Comparison of ENCODE assay signal across 12 mouse cellular contexts in the genomic region with DNA sequence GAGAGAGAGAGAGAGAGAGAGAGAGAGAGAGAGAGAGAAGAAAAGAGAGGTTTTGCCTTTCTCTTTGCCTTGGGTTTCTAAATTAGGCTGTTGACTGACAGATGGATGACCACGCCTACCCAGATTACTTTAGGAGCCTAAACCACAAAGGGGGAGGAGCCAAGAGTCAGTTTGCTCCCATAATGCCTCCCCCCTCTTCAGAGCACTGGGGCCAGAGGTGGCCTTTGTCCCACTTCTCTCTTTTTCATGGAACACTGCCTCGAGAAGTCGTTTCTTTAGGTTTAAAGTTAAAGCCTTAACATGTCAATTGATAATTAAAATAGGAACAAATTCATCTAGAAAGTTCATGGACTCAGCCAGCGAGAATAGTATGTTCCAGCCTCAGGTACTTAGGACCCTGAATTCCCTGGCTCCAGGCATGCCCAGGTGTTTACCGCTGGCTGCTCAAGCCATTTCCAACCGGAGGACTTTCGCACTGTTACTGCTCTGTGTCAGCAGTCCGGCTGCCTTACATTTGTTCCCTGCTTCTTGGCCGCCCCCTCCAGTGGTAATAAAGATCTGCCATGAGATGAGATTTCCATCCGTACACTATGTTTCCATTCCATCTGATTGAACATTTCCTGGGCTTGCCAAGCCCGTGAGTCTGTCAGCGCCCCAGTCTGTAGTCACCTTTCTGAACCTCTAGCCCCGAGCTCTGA. TPM values are rescaled to one million over a fixed set of nuclear protein-coding genes. Genes with fewer than 3 reads are reported as not detected.
DNase-seq lines count a peak whose midpoint lies in the region; ATAC-seq and TF ChIP-seq lines count a peak whose summit lies in the region.
"Had no signal": no experiment of that assay in that cellular context is flagged by ENCODE, and none has a peak within 500 bp of the region (broad histone marks: within the 10 kb centered on the region; RNA-seq: fewer than 3 reads in every experiment).

No protein-coding gene starts in this region.

- H3K9ac ChIP-seq in lung, postnatal 0 days (replicated peaks; ENCODE audit: low read depth) = no peak overlapping the region
- H3K9ac ChIP-seq: embryonic facial prominence, embryonic 13.5 days; liver, embryonic 14.5 days had no signal

- no peak for ATAC-seq in lung, postnatal 0 days
- ATAC-seq in hematopoietic stem cell, adult 5-6 weeks (replicated peaks in 1 of 2; ENCODE audit: insufficient read depth in 1 of 2, low FRiP score in 2 of 2, low TSS enrichment in 1 of 2, low read depth in 1 of 2, poor library complexity in 2 of 2, severe bottlenecking in 2 of 2) = peak; percentile 80
- peak; percentile 82 for ATAC-seq in megakaryocyte progenitor cell, adult 5-6 weeks (replicated peaks; ENCODE audit: poor library complexity)

- TF ChIP-seq CTCF in lung, postnatal 0 days (IDR thresholded peaks at IDR 0.05) = no peak

- H3K4me2 ChIP-seq in lung, postnatal 0 days (replicated peaks; ENCODE audit: low read depth, low read length) = no peak overlapping the region
- H3K4me2 ChIP-seq: embryonic facial prominence, embryonic 13.5 days had no signal

- no peaks in the 10 kb centered on the region for H3K27me3 ChIP-seq in lung, postnatal 0 days (replicated peaks; ENCODE audit: insufficient read depth, low read length)
- H3K27me3 ChIP-seq: embryonic facial prominence, embryonic 13.5 days had no signal

- no peak overlapping the region for H3K4me3 ChIP-seq in lung, postnatal 0 days (ENCODE audit: low read depth, low read length)
- H3K4me3 ChIP-seq: embryonic facial prominence, embryonic 13.5 days; hindbrain, embryonic 10.5 days had no signal

- H3K9me3 ChIP-seq in lung, postnatal 0 days (ENCODE audit: low read length) = no peaks in the 10 kb centered on the region
- H3K9me3 ChIP-seq: embryonic facial prominence, embryonic 13.5 days; hindbrain, embryonic 10.5 days had no signal

- 76% methylated on average over 13 of the region's 13 CpGs for WGBS in lung, postnatal 0 days

- no peaks in the 10 kb centered on the region for H3K4me1 ChIP-seq in lung, postnatal 0 days (ENCODE audit: insufficient read depth, low read depth, low read length)

- H3K27ac ChIP-seq in lung, postnatal 0 days (ENCODE audit: low read length) = no peak overlapping the region
- H3K27ac ChIP-seq: embryonic facial prominence, embryonic 13.5 days; hindbrain, embryonic 10.5 days; liver, embryonic 14.5 days had no signal

- peak; percentile 25 for DNase-seq in lung, postnatal 0 days (ENCODE audit: low spot score)
- DNase-seq in lung, postnatal 14 days = no peak
- DNase-seq in MEL-GATA-1-ER (ENCODE audit: extremely low read depth, low read depth) = peak; percentile 16
- DNase-seq in heart, postnatal 4 days = no peak
- no peak for DNase-seq in adrenal gland, postnatal 10 days
- DNase-seq in left cerebral cortex, adult 11 months (ENCODE audit: low spot score) = no peak
- DNase-seq: right cerebral cortex, adult 18-20 months had no signal

- no peaks in the 10 kb centered on the region for H3K36me3 ChIP-seq in lung, postnatal 0 days (ENCODE audit: insufficient read depth, low read length)
- H3K36me3 ChIP-seq: embryonic facial prominence, embryonic 13.5 days; hindbrain, embryonic 10.5 days had no signal

- TF ChIP-seq EP300 in lung, postnatal 0 days (IDR thresholded peaks at IDR 0.05) = no peak

RNA-seq across cellular contexts. Expression of gene Atp1a1, which starts 43.8 kb away (rescaled TPM):
- 123 and 136 TPM in 2 replicates for polyA plus RNA-seq in lung, postnatal 0 days (2015; fragmentation: Nextera tagmentation; extraction: Ambion mirVana)
- total RNA-seq in hematopoietic stem cell, adult 5-6 weeks (2017) = 143 and 168 TPM in 2 replicates
- total RNA-seq in megakaryocyte progenitor cell, adult 5-6 weeks (2015) = 69.5 and 75.2 TPM in 2 replicates
- 126 and 129 TPM in 2 replicates for total RNA-seq in megakaryocyte progenitor cell, adult 5-6 weeks (2017)
- total RNA-seq in heart, postnatal 4 days (2021) = 1,000 to 10,000 TPM; 1,042 to 1,100 TPM
- 100 to 1,000 TPM; 434 to 467 TPM for total RNA-seq in adrenal gland, postnatal 10 days (2021)

Comparison
In these comparisons a context has a peak if more than half of its experiments do, and no peak if none do; other contexts are left out.
1. DNase-seq: peak in lung, postnatal 0 days (single experiment) and MEL-GATA-1-ER (single experiment); none in lung, postnatal 14 days (single experiment), heart, postnatal 4 days (single experiment), adrenal gland, postnatal 10 days (single experiment) and left cerebral cortex, adult 11 months (single experiment).